Mouse (Mus musculus) CD8-positive naive resting alpha-beta T cell, adult 2 months (primary cell): Measurements from ENCODE around the gene Tsc22d4.

Experiments used
- DNase-seq, 2 experiments: peaks; one replicate each; pipeline ENCODE4 v3.0.0; 2022; ENCODE audit warnings: low read depth in 2 of 2, low spot score in 2 of 2

Gene Tsc22d4

GRCm38 (mm10) chr5:137764609-137765340 is 19.2 kb downstream of the Tsc22d4 start:
- no peak for DNase-seq

GRCm38 (mm10) chr5:137766270-137766669 is 20.7 kb downstream of the Tsc22d4 start:
- peak in 1 of 2 experiments; percentile 46 for DNase-seq

GRCm38 (mm10) chr5:137768475-137768874 is 22.9 kb downstream of the Tsc22d4 start:
- DNase-seq: no peak

- DNase-seq: peak in 1 of 2 experiments; percentile 60
Observed at GRCm38 (mm10) chr5:137770709-137771108, 25.2 kb downstream of the Tsc22d4 start.

- DNase-seq: no peak
Observed at GRCm38 (mm10) chr5:137772755-137773154, 27.2 kb downstream of the Tsc22d4 start.

- no peak for DNase-seq
Observed at GRCm38 (mm10) chr5:137775587-137776290, 30.2 kb downstream of the Tsc22d4 start.

- no peak for DNase-seq
Observed at GRCm38 (mm10) chr5:137776408-137776918, 30.9 kb downstream of the Tsc22d4 start.

- no peak for DNase-seq
Observed at GRCm38 (mm10) chr5:137777267-137777845, 31.8 kb downstream of the Tsc22d4 start.

GRCm38 (mm10) chr5:137778635-137779034 is 33.1 kb downstream of the Tsc22d4 start, which contains the start of gene Ppp1r35:
TSS of gene Ppp1r35 (plus strand) at chr5:137778849.
- DNase-seq: peak; percentile 84 to 88

GRCm38 (mm10) chr5:137779053-137779933 is 33.8 kb downstream of the Tsc22d4 start:
- DNase-seq: peak in 1 of 2 experiments; percentile 28

- DNase-seq: no peak
Observed at GRCm38 (mm10) chr5:137781661-137782060, 36.1 kb downstream of the Tsc22d4 start.

GRCm38 (mm10) chr5:137782776-137783522 is 37.4 kb downstream of the Tsc22d4 start:
- no peak for DNase-seq

- no peak for DNase-seq
Observed at GRCm38 (mm10) chr5:137783901-137784540, 38.5 kb downstream of the Tsc22d4 start.

- no peak for DNase-seq
Observed at GRCm38 (mm10) chr5:137784546-137784945, 39.0 kb downstream of the Tsc22d4 start.

GRCm38 (mm10) chr5:137785164-137786031 is 39.9 kb downstream of the Tsc22d4 start:
- peak in 1 of 2 experiments; percentile 36 for DNase-seq

GRCm38 (mm10) chr5:137786109-137786942 is 40.8 kb downstream of the Tsc22d4 start:
- DNase-seq: peak; percentile 97 to 98

- peak; percentile 95 for DNase-seq
Observed at GRCm38 (mm10) chr5:137787151-137787928, 41.8 kb downstream of the Tsc22d4 start, which contains the start of the genes Mepce and Zcwpw1. TSS of gene Mepce (minus strand) at chr5:137787655. TSS of gene Zcwpw1 (plus strand) at chr5:137787798.
